Mouse (Mus musculus) ES-E14 (cell line): Measurements from ENCODE around the gene Lypd6b.

Experiments used
- HCFC1 ChIP-seq: IDR thresholded peaks from 2 replicates; pipeline ENCODE4 v1.6.1; 2012; ENCODE audit warnings: low read length, inconsistent platforms, borderline replicate concordance; ENCODE audit not compliant: insufficient read depth
- ZC3H11A ChIP-seq: IDR thresholded peaks from 2 replicates; pipeline ENCODE4 v1.6.1; 2012; ENCODE audit warnings: low read depth, mild to moderate bottlenecking, inconsistent platforms, low read length, borderline replicate concordance

- TF ChIP-seq HCFC1 (no peak), ZC3H11A (no peak)
Measured at GRCm38 (mm10) chr2:49921948-49922347, 134.5 kb downstream of the Lypd6b start.
